Mouse (Mus musculus) spleen, postnatal 14 days (tissue): Measurements from ENCODE around the gene Pptc7.
A peak's percentile ranks its signal among the peaks of the same experiment; 100 is the strongest.
"Not testable (repeated sequence)": the region's sequence is repeated elsewhere in the genome, so short reads cannot be mapped to it uniquely, and the experiment has no call there.

ENCODE experiments used
- DNase-seq, 2 experiments: peaks; one replicate each; pipeline ENCODE4 v3.0.0; 2021 to 2022; ENCODE audit warnings: low spot score in 2 of 2

The Pptc7 gene

DNA sequence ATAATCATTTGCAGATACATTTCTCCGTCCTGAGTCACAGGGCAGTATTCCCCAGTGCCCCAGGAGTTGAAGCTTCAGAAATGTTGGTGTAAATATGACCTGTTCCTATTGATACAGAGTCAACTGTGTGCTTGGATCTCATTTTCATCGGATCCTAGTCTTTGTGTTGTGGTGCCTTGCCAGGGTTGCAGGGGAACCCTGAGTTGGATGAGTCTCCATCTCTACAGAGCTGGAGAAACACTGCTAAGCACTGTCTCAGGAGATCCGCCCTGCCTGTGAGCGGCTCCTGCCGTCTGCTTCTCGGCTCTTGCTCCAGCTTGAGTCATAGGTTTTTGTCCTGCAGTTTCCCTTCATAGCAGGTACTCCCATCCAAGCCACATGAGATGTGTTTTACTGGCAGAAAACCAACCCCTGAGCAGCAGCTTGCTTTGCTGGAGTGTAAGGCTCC, 15.9 kb downstream of the Pptc7 start:
- no peak for DNase-seq

DNA sequence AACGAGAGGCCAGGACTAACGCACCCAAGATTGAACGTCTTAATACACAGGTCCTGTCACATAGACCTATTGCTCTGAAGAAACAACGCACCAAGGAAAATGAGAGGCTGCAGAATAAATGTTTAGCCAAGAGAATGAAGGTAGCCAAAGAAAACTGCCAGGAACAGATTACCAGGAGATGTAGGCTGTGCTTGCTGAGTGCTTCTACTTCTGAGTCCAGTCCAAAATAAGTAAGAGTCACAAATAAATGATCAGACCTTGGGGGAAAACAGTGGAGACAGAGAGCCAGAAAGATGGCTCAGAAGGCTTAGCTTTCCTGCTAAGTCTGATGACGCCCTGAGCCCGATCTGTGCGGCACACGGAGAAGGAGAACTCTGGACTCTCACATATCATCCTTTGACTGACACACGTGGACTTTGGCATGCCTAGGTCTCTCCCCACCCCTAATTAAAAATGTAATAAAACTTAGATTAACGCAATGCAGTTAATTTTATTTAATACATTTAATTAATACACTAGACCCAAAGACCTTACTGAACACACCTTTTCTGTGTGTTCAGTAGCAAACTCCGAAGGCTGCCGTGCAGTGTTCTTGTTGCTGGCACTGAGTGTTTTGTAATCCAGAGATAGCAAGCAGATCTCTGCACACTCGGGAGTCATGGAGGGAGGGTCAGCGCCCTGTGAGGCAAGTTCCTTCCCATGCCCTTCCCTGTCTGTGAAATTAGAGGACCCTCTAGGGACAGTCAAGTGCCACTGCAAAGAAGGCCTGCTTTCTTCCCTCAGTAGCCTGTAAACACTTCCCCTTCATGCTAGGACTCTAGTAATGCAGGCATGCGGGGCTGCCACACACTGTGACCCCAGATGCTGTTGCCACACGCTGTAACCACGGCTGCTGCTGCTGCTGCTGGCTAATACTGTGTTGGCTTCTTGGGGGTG, 18.9 kb downstream of the Pptc7 start:
- DNase-seq: no peak

DNA sequence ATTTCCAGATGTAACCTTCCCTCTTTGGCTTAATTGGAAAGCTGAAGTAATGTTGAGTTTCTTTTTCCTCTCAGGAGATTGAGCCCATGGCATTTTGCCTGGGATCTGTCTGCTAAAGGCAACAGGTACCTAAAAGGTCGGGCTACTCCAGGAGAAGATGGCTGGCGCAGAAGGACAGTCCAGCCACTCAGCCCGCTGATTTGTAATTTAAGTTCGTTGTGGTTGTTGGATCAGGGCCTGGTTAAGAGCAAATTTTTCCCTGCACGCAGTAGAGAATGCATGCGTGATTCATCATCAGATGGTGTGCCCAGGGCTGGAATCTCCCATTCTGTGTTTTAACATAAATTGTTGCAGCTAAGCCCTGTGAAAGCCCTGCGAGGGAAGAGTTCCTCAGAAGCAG, 19.8 kb downstream of the Pptc7 start:
- no peak for DNase-seq

DNA sequence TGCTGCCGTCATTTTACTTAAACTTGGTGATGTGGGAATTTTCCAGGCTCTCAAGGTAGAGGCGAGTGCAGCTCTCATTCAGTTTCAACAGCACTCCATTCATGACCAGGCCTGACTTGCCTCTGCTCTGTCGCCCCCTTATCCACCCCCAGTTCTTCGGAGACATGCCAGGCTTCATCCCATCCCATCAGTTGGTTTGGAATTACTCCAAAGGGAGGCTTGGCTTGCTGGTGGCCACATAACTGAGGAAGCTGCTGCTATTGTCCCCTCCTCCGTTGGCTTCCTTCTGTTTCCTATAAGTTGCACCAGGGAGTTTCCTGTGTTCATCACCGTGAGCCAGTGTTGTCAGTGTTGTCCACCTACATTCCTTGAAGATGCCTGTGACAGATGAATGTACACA, 20.4 kb downstream of the Pptc7 start:
- DNase-seq: no peak

DNA sequence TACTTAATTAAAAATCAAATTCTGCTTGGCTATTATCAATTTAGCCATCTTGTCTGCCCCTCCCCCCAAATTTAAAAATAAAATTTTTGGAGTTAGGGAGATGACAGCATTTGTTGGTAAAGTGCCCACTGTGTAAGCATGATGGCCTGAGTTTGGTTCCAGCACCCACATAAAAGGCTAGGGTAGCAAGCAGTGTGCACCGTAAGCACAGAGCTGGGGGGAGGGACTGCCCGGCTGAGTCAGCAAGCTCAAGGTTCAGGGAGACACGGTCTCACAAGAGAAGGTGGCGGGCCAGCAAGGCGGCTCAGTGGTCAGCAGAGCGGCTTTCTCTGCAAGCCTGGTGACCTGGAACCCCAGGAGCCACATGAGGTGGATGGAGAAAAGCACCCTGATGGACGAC, 21.3 kb downstream of the Pptc7 start:
- DNase-seq: no peak

DNA sequence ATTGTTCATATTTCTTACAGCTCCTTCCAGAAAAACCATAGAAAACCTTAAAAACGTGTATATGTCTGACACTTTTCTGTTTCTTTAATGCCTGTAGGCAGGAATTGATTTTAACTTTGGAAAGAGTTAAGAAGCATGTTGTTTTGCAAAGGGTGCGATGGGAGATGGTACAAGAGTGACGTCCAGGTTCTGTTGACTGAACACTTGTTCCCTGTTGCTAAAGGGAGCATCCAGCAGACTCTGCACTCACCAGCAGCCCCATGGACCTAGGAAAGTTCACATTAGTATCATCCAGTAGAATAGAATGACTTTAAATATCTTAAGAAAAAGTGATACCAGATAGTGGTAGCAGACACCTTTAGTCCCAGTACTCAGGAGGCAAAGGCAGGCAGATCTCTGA, 22.4 kb downstream of the Pptc7 start:
- no peak for DNase-seq

DNA sequence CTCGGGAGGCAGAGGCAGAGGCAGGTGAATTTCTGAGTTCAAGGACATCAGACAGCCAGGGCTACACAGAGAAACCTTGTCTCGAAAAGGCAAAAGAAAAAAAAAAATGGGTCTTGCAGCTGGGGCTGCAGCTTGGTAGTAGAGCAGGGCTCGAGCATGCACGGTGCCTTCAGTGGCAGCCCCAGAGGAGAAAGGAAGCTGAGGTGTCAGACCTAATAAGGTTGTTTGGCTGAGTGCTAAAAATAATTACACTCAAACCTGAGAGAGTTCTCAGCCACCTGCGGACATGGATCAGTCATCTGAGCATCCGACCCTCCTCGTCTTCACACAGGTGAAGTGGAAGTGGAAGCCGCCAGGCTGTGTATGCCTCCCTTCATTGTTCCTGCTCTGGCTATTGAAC, 26.5 kb downstream of the Pptc7 start:
- no peak for DNase-seq

DNA sequence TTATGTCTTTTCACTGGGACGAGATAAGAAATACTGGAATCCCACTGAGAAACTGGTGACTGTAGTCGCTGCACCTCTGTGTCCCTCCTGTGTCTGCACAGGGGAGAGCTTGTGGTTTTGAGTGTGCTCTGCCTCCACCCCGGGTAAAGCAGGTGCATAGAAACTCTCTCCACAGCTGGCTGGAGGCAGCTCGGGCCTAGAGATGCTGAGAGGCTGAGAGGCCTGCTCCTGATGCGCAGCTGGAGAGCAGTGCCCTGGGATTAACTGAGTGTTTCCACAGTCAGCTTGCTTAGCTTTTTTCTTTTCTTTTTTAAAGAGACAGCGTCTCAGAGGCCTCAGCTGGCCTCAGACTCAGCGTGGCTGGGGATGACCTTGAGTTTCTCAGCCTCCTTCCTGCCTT, 27.5 kb downstream of the Pptc7 start:
- no peak for DNase-seq

DNA sequence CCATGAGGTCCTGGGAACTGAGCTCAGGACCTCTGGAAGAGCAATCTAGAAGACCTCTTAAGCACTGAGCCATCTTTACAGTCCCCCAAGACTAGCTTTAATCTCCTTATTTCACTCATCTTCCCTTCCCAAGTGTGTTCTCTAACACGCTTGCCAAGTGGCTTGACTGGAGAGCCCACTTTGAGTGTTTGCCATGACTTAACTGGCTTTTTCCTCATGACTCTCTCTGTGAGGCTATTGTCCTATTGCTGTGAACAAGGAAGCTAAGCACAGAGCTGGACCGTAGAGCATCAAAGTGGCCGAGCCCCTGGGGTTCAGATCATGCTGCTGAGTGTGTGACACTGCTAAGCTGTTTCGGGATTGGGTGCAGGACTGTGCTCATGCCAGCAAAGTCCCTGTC, 28.2 kb downstream of the Pptc7 start:
- no peak for DNase-seq

DNA sequence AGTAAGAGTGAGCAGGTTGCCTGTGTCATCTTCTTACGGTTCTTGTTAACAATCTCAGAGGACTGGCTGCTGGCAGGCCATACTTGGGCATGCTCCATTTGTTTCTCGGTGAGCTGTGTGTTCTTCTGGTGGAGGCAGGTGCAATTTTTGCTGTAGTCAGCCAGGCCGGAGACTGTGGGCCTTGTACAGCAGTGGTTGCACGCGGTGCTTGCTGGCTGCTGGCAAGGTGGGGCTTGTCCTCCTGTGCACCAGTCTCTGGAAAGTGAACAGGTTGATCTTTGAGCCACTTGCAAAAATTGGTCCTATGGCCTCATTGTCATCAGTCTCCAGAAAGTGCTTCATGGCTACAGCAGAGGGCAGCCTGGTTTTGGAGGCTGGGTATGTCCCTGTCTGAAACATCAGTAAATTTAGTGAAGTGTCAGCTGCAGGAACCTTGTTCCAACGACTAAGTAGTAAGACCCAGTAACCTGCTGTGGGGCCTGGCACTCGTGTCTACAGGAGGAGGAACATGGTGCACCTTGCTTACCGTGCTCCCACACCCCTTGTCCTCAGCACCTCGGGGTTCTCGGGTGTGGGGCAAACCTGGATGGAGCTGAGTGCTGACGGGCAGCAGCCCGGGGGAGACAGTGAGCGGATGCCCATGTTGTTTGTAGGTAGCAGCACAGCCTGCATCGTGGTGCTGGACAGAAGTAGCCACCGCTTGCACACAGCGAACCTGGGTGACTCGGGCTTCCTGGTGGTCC, 28.9 kb downstream of the Pptc7 start:
- DNase-seq: no peak

DNA sequence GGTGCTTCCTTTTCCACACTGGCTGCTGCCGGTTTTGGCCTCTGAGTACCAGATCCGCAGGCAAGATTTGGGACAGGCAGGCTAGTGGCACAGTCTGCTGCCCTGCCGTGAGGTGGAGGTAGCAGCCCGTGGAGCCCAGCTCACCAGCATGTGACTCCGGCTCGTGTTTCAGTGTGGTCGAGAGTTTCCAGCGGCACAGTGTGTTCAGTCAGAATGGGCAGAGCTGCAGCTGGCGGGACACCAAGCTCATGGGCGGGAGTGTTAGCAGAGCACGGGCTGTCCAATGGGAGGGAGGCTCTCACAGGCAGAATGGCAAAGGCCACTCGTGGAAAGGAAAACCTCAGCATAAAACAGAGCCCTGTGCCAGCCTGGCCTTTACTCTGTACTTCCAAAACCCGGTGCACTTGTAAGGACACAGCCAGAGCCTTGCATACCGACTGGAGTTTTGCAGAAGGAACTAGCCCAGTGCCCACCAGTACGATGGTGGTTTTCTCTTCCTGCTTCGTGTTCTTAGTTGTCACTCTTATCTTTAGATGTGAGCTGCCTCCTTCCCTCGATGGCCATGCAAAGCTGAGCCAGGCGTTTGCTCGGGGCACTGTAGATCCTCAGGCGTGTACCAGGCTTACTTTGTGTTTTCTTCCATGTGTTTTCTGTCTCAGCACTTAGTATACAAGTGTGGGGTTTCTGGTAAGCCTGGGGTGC, 31.0 kb downstream of the Pptc7 start:
- DNase-seq: peak; percentile 27 to 52

DNA sequence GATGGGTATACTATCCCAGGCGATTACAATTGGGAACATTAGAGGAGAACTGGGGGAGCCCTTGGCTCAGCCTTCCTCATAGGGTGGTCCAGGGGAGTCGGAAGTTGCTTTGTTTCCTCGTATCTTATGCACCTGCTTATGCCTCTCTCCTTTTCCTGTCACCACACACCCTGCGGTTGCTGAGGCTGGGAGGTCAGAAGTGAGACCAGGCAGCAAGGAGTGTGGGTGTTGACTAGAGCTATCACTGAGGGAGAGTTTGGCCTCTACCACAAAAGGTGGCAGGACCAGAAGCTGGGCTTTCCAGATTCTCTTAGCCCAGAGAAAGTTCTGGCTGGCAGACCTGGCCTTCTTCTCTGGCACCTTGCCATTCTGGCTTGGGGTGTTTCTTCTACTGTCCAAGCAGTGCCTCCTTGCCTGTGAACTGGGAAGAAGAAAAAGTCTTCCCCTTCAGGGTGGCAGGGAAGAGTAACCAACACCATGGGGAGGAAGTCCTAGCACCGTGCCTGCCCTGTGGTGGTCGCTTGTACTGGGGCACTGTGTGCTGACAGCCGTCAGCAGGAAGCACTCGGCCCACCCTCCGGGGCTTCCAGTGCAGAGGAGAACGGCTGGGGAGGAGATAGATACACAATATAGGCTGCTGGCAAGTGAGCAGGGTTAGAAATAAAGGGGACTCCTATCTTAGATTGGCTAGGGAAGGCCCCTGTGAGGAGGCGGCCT, 33.3 kb downstream of the Pptc7 start:
- no peak for DNase-seq

DNA sequence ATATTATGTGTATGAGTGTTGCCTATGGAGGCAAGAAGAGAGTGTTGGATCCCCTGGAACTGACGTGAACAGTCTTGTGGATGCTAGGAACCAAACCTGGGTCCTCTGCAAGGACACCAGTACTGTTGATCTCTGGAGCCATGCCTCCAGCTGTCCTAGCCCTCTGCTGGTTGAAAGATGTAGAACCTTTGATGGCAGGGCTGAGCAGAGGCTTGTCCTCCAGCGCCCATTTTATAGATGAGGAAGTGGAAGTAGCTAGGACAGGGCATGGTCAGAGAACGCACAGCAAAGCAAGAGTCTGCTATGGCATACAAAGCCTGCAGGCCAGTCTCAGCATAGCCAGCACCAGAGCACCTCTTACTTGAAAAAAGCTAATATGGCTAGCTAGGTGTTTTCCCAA, 33.9 kb downstream of the Pptc7 start:
- DNase-seq: peak in 1 of 2 experiments; percentile 57

DNA sequence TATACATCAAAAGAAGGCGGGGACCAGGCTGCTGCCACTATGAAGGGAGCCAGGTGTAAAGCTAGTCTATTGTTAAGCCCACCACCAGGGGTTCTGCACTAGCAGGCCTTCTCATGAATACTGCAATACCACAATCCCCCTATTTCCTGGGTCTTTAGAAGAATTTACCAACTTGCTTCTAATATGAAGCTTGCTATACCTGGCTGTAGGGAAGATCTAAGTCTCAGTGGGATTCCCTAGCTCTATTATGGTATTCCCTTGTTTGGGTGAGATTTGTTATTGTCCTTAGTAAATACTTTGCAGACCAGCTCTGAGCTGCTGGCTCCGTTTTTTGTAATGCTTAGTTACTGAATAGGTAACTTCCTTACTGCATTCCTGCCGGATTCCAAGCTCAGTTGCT, 34.8 kb downstream of the Pptc7 start:
- DNase-seq: not testable (repeated sequence)

DNA sequence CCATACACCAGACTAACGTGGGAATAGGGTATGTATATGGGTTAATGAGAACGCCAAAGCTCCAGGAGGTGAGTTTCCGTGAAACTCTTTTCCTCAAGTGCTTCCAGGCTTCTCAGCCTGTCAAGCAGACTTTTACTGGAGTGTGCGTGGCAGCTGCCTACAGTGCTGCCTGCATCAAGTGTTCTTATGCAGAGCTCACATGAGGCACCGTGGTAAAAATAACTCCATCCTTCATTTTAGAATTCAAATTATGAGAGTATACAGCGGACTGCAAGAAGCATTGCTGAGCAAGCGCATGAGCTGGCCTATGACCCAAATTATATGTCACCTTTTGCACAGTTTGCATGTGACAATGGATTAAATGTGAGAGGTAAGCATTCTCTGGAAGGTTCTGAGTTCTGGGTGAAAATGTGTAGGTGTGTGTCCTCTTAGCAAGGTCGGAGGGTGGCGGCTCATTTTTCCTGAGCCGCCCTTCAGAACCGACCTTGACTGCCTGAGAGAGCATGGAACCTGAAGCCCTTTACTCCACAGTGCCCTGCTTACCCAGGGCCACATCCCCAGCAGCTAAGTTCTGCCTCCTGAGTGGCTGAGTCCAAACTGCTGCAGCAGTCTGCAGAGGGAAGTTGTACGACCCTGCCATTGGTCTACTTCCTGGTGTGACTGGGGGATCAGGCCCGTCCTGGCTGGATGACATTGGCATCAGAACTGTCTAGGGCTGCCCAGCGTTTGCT, 35.5 kb downstream of the Pptc7 start:
- no peak for DNase-seq

DNA sequence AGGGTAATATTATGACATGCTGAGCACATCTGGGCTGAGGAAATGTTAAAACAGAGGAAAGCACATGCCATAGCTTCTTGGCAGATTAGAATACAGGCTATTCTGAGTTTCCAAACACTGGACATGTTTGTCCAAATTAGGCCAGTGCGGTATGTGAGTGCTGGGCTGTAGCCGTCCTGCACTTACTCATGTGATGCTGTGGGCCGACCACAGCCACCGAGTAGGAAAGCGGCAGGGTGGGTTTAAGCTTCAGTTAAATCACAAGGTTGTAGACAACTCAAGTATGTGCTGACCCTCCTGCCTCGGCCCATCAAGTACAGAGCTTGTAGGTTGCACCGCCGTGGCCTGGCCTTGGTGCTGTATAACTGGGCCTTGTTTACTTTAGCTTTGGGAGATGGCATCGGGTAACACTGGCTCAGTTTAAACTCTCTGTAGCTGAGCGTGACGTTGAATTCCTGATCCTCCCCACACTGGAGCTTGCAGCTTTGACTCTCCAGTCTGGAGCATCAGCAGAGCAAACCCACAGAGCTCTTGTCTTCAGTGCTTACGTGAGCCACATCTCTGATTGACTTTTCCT, 36.1 kb downstream of the Pptc7 start:
- DNase-seq: no peak

DNA sequence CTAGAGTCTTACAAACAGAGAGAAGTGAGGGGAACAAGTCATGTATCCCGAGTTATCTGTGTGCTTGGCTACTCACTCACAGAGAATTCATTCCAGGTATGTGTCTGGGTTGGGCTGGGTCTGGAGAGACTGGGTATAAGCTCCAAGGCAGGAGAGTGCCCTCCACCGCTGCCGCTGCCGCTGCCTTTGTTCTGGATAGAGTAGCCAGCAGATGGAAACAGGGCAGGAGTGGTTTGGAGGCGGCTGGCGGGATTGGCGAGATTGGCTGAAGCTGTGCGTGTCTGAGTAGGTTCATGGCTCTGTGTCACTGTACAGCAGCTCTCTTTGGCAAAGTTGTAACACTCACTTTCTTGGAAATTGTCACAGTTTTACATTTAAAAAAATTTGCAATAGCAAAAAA, 39.4 kb downstream of the Pptc7 start:
- no peak for DNase-seq

DNA sequence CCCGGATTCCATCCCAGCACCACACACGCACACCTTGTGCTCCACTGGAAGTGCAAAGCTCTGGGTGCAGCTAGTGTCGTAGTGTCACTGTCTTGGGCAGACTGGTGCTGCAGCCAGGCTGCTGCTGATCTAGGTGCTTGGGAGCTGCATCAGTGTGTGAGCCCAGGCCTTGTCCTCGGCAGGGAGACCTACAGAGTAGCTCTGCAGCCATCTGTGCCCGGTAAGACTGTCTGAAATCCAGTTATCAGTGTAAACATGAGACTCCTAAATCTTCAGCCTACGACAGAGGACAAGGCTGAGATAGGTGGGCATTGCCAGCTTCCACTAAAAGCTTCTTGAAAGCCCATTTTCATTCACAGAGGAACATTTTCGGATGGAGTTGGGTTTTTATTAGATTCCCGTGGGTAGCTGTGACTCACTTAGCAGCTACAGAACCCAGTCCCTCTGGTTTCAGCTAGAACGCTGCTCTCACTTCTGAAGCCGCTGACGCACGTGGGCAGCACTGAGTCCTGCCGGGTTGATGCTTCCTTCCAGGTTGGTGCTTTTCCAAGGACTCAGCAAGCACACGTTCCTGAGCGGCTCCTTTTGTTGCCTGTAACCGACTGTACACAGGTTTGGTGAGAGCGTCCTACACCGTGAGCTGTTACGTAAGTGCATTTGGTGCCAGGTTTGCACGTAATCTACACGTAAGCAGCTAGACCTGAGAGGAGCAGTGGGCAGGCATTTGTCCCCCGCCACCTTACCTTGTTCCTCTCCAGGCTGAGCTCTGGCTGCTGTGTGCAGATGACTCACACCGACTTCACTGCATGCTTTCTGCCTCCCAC, 40.7 kb downstream of the Pptc7 start:
- DNase-seq: no peak

DNA sequence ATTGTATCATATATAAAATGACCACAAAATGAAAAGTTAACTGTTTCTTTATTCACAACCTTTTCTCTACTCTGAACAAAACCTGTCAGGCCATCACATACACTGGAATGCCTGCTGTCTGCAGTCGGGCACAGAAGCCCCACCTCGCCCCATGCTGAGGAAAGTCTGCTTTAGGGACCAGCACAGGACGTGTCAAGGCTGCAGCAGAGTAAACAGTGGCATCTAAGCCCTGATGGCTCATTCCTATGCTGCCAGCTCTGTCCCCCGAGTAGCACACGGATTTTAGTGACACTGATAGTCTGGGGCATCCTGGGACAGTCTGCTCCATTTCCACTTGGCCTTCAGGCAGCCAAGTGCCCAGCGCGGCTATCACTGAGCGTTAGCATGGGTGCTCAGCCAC, 41.3 kb downstream of the Pptc7 start:
- DNase-seq: no peak

DNA sequence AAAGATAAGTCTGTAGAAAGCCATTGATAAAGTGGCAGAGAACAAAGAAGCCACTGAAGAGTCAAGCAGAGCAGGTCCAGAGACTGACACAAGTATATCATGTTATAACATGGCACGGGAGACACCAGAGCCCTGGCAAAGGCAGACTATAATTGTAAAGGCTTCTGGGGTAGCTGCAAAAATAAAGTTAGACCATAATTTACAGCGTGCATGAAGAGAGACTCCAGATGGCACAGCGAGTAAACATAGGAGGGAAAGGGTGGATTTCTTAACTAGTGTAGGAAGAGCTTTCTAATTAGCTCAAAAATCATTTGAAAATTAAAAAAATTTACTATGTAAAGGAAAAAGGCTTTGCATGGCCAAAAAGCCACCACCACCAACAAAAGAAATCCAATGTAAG, 43.1 kb downstream of the Pptc7 start:
- no peak for DNase-seq
